Mouse (Mus musculus): ENCODE measurements around the gene Ccnq. TPM values are rescaled to one million over a fixed set of nuclear protein-coding genes. Genes with fewer than 3 reads are reported as not detected.
"Not testable (repeated sequence)": the region's sequence is repeated elsewhere in the genome, so short reads cannot be mapped to it uniquely, and the experiment has no call there.

The Ccnq gene
- polyA plus RNA-seq, 1 experiment from 2014 or later = 40.1 TPM

GRCm38 (mm10) chr11:78780002-78780401 lies 28.5 kb upstream of the Ccnq start:
- no peak for DNase-seq (ENCODE audit: extremely low spot score, low spot score)
- H3K27ac ChIP-seq = no peak overlapping the region
- 98% methylated on average over 3 of the region's 3 CpGs for WGBS

GRCm38 (mm10) chr11:78777851-78778680 lies 26.5 kb upstream of the Ccnq start:
- WGBS = 61% methylated on average over 10 of the region's 10 CpGs
- peaks cover 23% of the 10 kb centered on the region for H3K4me1 ChIP-seq
- H3K36me3 ChIP-seq (replicated peaks) = no peaks in the 10 kb centered on the region
- H3K4me3 ChIP-seq = no peak overlapping the region
- H3K27me3 ChIP-seq (ENCODE audit: poor library complexity, severe bottlenecking) = peaks cover 10% of the 10 kb centered on the region
- no peak for DNase-seq (ENCODE audit: extremely low spot score, low spot score)
- peak overlapping the region; percentile 72 for H3K27ac ChIP-seq
- H3K9me3 ChIP-seq = no peaks in the 10 kb centered on the region

More at GRCm38 (mm10) chr11:78780002-78780401, 28.5 kb upstream of the Ccnq start:
- Histone ChIP-seq H3K27me3 (ENCODE audit: poor library complexity, severe bottlenecking) (peaks cover 21% of the 10 kb centered on the region), H3K9me3 (no peaks in the 10 kb centered on the region), H3K4me3 (no peak overlapping the region), H3K36me3 (replicated peaks) (no peaks in the 10 kb centered on the region), H3K4me1 (peaks cover 32% of the 10 kb centered on the region)

GRCm38 (mm10) chr11:78771751-78772283 lies 20.3 kb upstream of the Ccnq start:
- H3K4me3 ChIP-seq = no peak overlapping the region
- H3K27me3 ChIP-seq (ENCODE audit: poor library complexity, severe bottlenecking) = no peaks in the 10 kb centered on the region
- no peaks in the 10 kb centered on the region for H3K36me3 ChIP-seq (replicated peaks)
- 70% methylated on average over 11 of the region's 11 CpGs for WGBS
- H3K9me3 ChIP-seq = no peaks in the 10 kb centered on the region
- H3K27ac ChIP-seq = no peak overlapping the region
- H3K4me1 ChIP-seq = peaks cover 22% of the 10 kb centered on the region
- no peak for DNase-seq (ENCODE audit: extremely low spot score, low spot score)

GRCm38 (mm10) chr11:78770436-78770835 lies 18.9 kb upstream of the Ccnq start:
- Histone ChIP-seq H3K9me3 (no peaks in the 10 kb centered on the region), H3K36me3 (replicated peaks) (no peaks in the 10 kb centered on the region), H3K4me3 (no peak overlapping the region), H3K27ac (no peak overlapping the region), H3K4me1 (peaks cover 20% of the 10 kb centered on the region), H3K27me3 (ENCODE audit: poor library complexity, severe bottlenecking) (0 out of 2 replicates have a peak, but pooled peaks cover 4% of the 10 kb centered on the region)
- DNase-seq (ENCODE audit: extremely low spot score, low spot score) = no peak
- WGBS = 90% methylated on average over 6 of the region's 6 CpGs

- WGBS = 41% methylated on average over 3 of the region's 3 CpGs
- H3K27me3 ChIP-seq (ENCODE audit: poor library complexity, severe bottlenecking) = peaks cover 16% of the 10 kb centered on the region; the same call in 1 of the 2 replicates
- peaks cover 20% of the 10 kb centered on the region for H3K4me1 ChIP-seq
- DNase-seq (ENCODE audit: extremely low spot score, low spot score) = no peak
- H3K36me3 ChIP-seq (replicated peaks) = no peaks in the 10 kb centered on the region
- no peak overlapping the region for H3K4me3 ChIP-seq
- H3K9me3 ChIP-seq = no peaks in the 10 kb centered on the region
- H3K27ac ChIP-seq = no peak overlapping the region; the same call in 1 of the 2 replicates
Measured at GRCm38 (mm10) chr11:78768778-78769177, 17.2 kb upstream of the Ccnq start.

- 90% methylated on average over 6 of the region's 6 CpGs for WGBS
- H3K27ac ChIP-seq = no peak overlapping the region
- H3K4me1 ChIP-seq = peaks cover 32% of the 10 kb centered on the region
- H3K27me3 ChIP-seq (ENCODE audit: poor library complexity, severe bottlenecking) = peaks cover 17% of the 10 kb centered on the region; the same call in 1 of the 2 replicates
- H3K4me3 ChIP-seq = no peak overlapping the region
- no peak for DNase-seq (ENCODE audit: extremely low spot score, low spot score)
- no peaks in the 10 kb centered on the region for H3K9me3 ChIP-seq
- H3K36me3 ChIP-seq (replicated peaks) = no peaks in the 10 kb centered on the region
Measured at GRCm38 (mm10) chr11:78766069-78766830, 14.7 kb upstream of the Ccnq start.

- no peak overlapping the region for H3K4me3 ChIP-seq
- 84% methylated on average over 6 of the region's 6 CpGs for WGBS
- DNase-seq (ENCODE audit: extremely low spot score, low spot score) = no peak
Measured at GRCm38 (mm10) chr11:78764820-78765219, 13.3 kb upstream of the Ccnq start.

GRCm38 (mm10) chr11:78764304-78764703 lies 12.8 kb upstream of the Ccnq start:
- 80% methylated on average over 8 of the region's 8 CpGs for WGBS
- Histone ChIP-seq H3K36me3 (replicated peaks) (no peaks in the 10 kb centered on the region), H3K4me1 (peaks cover 38% of the 10 kb centered on the region), H3K27ac (no peak overlapping the region), H3K4me3 (no peak overlapping the region), H3K27me3 (ENCODE audit: poor library complexity, severe bottlenecking) (peaks cover 24% of the 10 kb centered on the region), H3K9me3 (no peaks in the 10 kb centered on the region)
- no peak for DNase-seq (ENCODE audit: extremely low spot score, low spot score)

More at GRCm38 (mm10) chr11:78764820-78765219, 13.3 kb upstream of the Ccnq start:
- Histone ChIP-seq H3K27me3 (ENCODE audit: poor library complexity, severe bottlenecking) (peaks cover 18% of the 10 kb centered on the region; the same call in 1 of the 2 replicates), H3K36me3 (replicated peaks) (no peaks in the 10 kb centered on the region), H3K4me1 (peaks cover 40% of the 10 kb centered on the region), H3K9me3 (no peaks in the 10 kb centered on the region), H3K27ac (no peak overlapping the region)

- H3K27ac ChIP-seq = no peak overlapping the region
- DNase-seq (ENCODE audit: extremely low spot score, low spot score) = no peak
- WGBS = 26% methylated on average over 5 of the region's 5 CpGs
Measured at GRCm38 (mm10) chr11:78762201-78762600, 10.7 kb upstream of the Ccnq start.

GRCm38 (mm10) chr11:78761086-78761485 lies 9.6 kb upstream of the Ccnq start:
- Histone ChIP-seq H3K4me1 (peaks cover 31% of the 10 kb centered on the region), H3K27ac (no peak overlapping the region), H3K4me3 (no peak overlapping the region), H3K9me3 (no peaks in the 10 kb centered on the region), H3K27me3 (ENCODE audit: poor library complexity, severe bottlenecking) (peaks cover 24% of the 10 kb centered on the region), H3K36me3 (replicated peaks) (no peaks in the 10 kb centered on the region)
- no peak for DNase-seq (ENCODE audit: extremely low spot score, low spot score)
- WGBS = 63% methylated on average over 9 of the region's 9 CpGs

More at GRCm38 (mm10) chr11:78762201-78762600, 10.7 kb upstream of the Ccnq start:
- peaks cover 31% of the 10 kb centered on the region for H3K4me1 ChIP-seq
- H3K36me3 ChIP-seq (replicated peaks) = no peaks in the 10 kb centered on the region
- H3K4me3 ChIP-seq = no peak overlapping the region
- H3K27me3 ChIP-seq (ENCODE audit: poor library complexity, severe bottlenecking) = peaks cover 24% of the 10 kb centered on the region
- H3K9me3 ChIP-seq = no peaks in the 10 kb centered on the region

GRCm38 (mm10) chr11:78755299-78755698 lies 3.8 kb upstream of the Ccnq start:
- peaks cover 4% of the 10 kb centered on the region; the same call in 1 of the 2 replicates for H3K36me3 ChIP-seq (replicated peaks)
- peaks cover 6% of the 10 kb centered on the region; the same call in 1 of the 2 replicates for H3K27me3 ChIP-seq (ENCODE audit: poor library complexity, severe bottlenecking)
- 93% methylated on average over 1 of the region's 1 CpGs for WGBS
- H3K27ac ChIP-seq = no peak overlapping the region
- no peak overlapping the region for H3K4me3 ChIP-seq
- DNase-seq (ENCODE audit: extremely low spot score, low spot score) = no peak
- H3K4me1 ChIP-seq = peaks cover 24% of the 10 kb centered on the region
- H3K9me3 ChIP-seq = no peaks in the 10 kb centered on the region

GRCm38 (mm10) chr11:78754177-78754576 lies 2.6 kb upstream of the Ccnq start:
- not testable (repeated sequence) for H3K27me3 ChIP-seq (ENCODE audit: poor library complexity, severe bottlenecking); DNase-seq (ENCODE audit: extremely low spot score, low spot score); H3K4me3 ChIP-seq; H3K9me3 ChIP-seq; H3K27ac ChIP-seq
- WGBS = 79% methylated on average over 1 of the region's 1 CpGs
- peaks cover 15% of the 10 kb centered on the region for H3K36me3 ChIP-seq (replicated peaks)
- peaks cover 25% of the 10 kb centered on the region for H3K4me1 ChIP-seq

All from forebrain, embryonic 10.5 days (tissue).